Mouse (Mus musculus): ENCODE measurements around the gene Aknad1. TPM values are rescaled to one million over a fixed set of nuclear protein-coding genes. Genes with fewer than 3 reads are reported as not detected.

The Aknad1 gene
- polyA plus RNA-seq, 1 experiment from 2014 or later, result not detected

- H3K27ac ChIP-seq (ENCODE audit: low read length), result no peak overlapping the region
- no peaks in the 10 kb centered on the region for H3K4me1 ChIP-seq (ENCODE audit: control insufficient read depth, insufficient read depth, low read length)
- peaks cover 25% of the 10 kb centered on the region for H3K36me3 ChIP-seq (ENCODE audit: control insufficient read depth, insufficient read depth, low read length)
- H3K4me3 ChIP-seq (ENCODE audit: low read depth, low read length), result no peak overlapping the region
- no peak overlapping the region for H3K9ac ChIP-seq (ENCODE audit: low read depth, low read length)
- 93% methylated on average over 2 of the region's 2 CpGs for WGBS
- ATAC-seq, result no peak
- no peaks in the 10 kb centered on the region for H3K27me3 ChIP-seq (ENCODE audit: control insufficient read depth, insufficient read depth, low read depth, low read length)
- H3K4me2 ChIP-seq (ENCODE audit: low read length), result no peak overlapping the region
- no peaks in the 10 kb centered on the region for H3K9me3 ChIP-seq (replicated peaks; ENCODE audit: control insufficient read depth, low read length, poor library complexity, severe bottlenecking)
Measured at GRCm38 (mm10) chr3:108798375-108798774, 58.9 kb downstream of the Aknad1 start.

DNA sequence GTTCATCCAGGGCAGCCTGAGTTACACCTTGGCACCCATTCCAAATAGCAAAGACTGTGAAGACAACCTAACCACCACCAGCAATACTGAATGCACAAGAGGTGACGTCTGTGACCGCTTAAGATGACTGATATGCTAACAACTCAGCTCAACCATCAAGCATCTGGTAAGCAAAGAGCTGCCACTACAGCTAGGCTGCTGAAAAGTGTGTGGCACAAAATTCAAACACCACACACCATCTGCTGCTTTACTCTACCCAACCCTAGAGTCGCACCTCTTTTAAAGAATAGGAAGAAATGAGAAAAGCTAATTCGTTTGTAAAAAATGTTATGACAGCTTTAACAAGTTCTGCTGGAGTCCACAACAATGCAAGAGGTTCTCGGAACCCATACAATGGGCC lies 66.2 kb downstream of the Aknad1 start:
- H3K4me2 ChIP-seq (ENCODE audit: low read length), result no peak overlapping the region
- no peak for ATAC-seq
- H3K9me3 ChIP-seq (replicated peaks; ENCODE audit: control insufficient read depth, low read length, poor library complexity, severe bottlenecking), result no peaks in the 10 kb centered on the region
- no peak overlapping the region for H3K27ac ChIP-seq (ENCODE audit: low read length)
- WGBS, result 88% methylated on average over 5 of the region's 5 CpGs
- H3K27me3 ChIP-seq (ENCODE audit: control insufficient read depth, insufficient read depth, low read depth, low read length), result no peaks in the 10 kb centered on the region
- no peak overlapping the region for H3K9ac ChIP-seq (ENCODE audit: low read depth, low read length)
- H3K4me3 ChIP-seq (ENCODE audit: low read depth, low read length), result no peak overlapping the region
- peaks cover 15% of the 10 kb centered on the region for H3K36me3 ChIP-seq (ENCODE audit: control insufficient read depth, insufficient read depth, low read length)
- H3K4me1 ChIP-seq (ENCODE audit: control insufficient read depth, insufficient read depth, low read length), result no peaks in the 10 kb centered on the region

DNA sequence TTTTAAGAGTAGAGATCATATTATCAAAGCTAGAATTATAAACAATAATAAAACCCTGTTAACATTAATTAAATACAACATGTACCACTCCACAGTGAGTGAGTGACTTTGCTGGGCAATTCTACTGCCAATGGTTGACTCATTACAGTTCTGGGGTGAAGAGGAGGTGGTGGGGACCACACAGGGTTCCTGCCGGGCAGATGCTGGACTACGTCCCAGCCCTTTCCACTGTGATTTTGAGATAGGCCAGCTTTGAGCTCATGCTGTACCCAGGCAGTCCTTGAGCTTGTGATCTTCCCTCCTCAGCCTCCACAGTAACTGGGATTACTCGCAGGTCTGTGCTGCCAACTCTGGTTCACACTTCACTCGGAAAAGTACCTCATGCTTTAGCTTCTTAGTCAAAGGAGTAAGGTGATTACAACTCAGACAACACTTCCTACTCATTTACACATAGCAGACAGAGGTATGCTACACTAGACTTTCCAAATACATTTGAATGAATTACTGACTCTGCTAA lies 71.3 kb downstream of the Aknad1 start:
- no peaks in the 10 kb centered on the region for H3K9me3 ChIP-seq (replicated peaks; ENCODE audit: control insufficient read depth, low read length, poor library complexity, severe bottlenecking)
- ATAC-seq, result no peak
- no peak overlapping the region for H3K9ac ChIP-seq (ENCODE audit: low read depth, low read length)
- no peak overlapping the region for H3K27ac ChIP-seq (ENCODE audit: low read length)
- H3K4me3 ChIP-seq (ENCODE audit: low read depth, low read length), result no peak overlapping the region
- H3K4me2 ChIP-seq (ENCODE audit: low read length), result no peak overlapping the region
- no peaks in the 10 kb centered on the region for H3K36me3 ChIP-seq (ENCODE audit: control insufficient read depth, insufficient read depth, low read length)
- 86% methylated on average over 4 of the region's 4 CpGs for WGBS
- H3K4me1 ChIP-seq (ENCODE audit: control insufficient read depth, insufficient read depth, low read length), result no peaks in the 10 kb centered on the region
- H3K27me3 ChIP-seq (ENCODE audit: control insufficient read depth, insufficient read depth, low read depth, low read length), result no peaks in the 10 kb centered on the region

- no peak overlapping the region for H3K27ac ChIP-seq (ENCODE audit: low read length)
- no peak for ATAC-seq
- no peak overlapping the region for H3K4me2 ChIP-seq (ENCODE audit: low read length)
- H3K36me3 ChIP-seq (ENCODE audit: control insufficient read depth, insufficient read depth, low read length), result no peaks in the 10 kb centered on the region
- no peaks in the 10 kb centered on the region for H3K27me3 ChIP-seq (ENCODE audit: control insufficient read depth, insufficient read depth, low read depth, low read length)
- no peaks in the 10 kb centered on the region for H3K4me1 ChIP-seq (ENCODE audit: control insufficient read depth, insufficient read depth, low read length)
- no peak overlapping the region for H3K4me3 ChIP-seq (ENCODE audit: low read depth, low read length)
- H3K9me3 ChIP-seq (replicated peaks; ENCODE audit: control insufficient read depth, low read length, poor library complexity, severe bottlenecking), result no peaks in the 10 kb centered on the region
- WGBS, result 69% methylated on average over 4 of the region's 4 CpGs
- H3K9ac ChIP-seq (ENCODE audit: low read depth, low read length), result no peak overlapping the region
Measured at GRCm38 (mm10) chr3:108815631-108816030, 76.2 kb downstream of the Aknad1 start.

- Histone ChIP-seq H3K27ac (ENCODE audit: low read length) (no peak overlapping the region), H3K9me3 (replicated peaks; ENCODE audit: control insufficient read depth, low read length, poor library complexity, severe bottlenecking) (no peaks in the 10 kb centered on the region), H3K4me3 (ENCODE audit: low read depth, low read length) (no peak overlapping the region), H3K27me3 (ENCODE audit: control insufficient read depth, insufficient read depth, low read depth, low read length) (no peaks in the 10 kb centered on the region), H3K36me3 (ENCODE audit: control insufficient read depth, insufficient read depth, low read length) (no peaks in the 10 kb centered on the region), H3K4me1 (ENCODE audit: control insufficient read depth, insufficient read depth, low read length) (no peaks in the 10 kb centered on the region), H3K4me2 (ENCODE audit: low read length) (no peak overlapping the region), H3K9ac (ENCODE audit: low read depth, low read length) (no peak overlapping the region)
- ATAC-seq, result no peak
- WGBS, result 88% methylated on average over 11 of the region's 11 CpGs
Measured at GRCm38 (mm10) chr3:108830493-108830892, 91.0 kb downstream of the Aknad1 start.

GRCm38 (mm10) chr3:108831750-108832149 lies 92.3 kb downstream of the Aknad1 start:
- no peaks in the 10 kb centered on the region for H3K36me3 ChIP-seq (ENCODE audit: control insufficient read depth, insufficient read depth, low read length)
- no peak overlapping the region for H3K4me3 ChIP-seq (ENCODE audit: low read depth, low read length)
- no peak overlapping the region for H3K27ac ChIP-seq (ENCODE audit: low read length)
- WGBS, result 96% methylated on average over 6 of the region's 6 CpGs
- H3K9me3 ChIP-seq (replicated peaks; ENCODE audit: control insufficient read depth, low read length, poor library complexity, severe bottlenecking), result no peaks in the 10 kb centered on the region
- H3K27me3 ChIP-seq (ENCODE audit: control insufficient read depth, insufficient read depth, low read depth, low read length), result no peaks in the 10 kb centered on the region
- no peak for ATAC-seq
- H3K4me1 ChIP-seq (ENCODE audit: control insufficient read depth, insufficient read depth, low read length), result no peaks in the 10 kb centered on the region
- no peak overlapping the region for H3K4me2 ChIP-seq (ENCODE audit: low read length)
- H3K9ac ChIP-seq (ENCODE audit: low read depth, low read length), result no peak overlapping the region

Other genes starting within 250 kb of the Aknad1 start
- gene 1700013F07Rik, start 205.5 kb upstream of the Aknad1 start, polyA plus RNA-seq (2015; fragmentation: Nextera tagmentation; extraction: Ambion mirVana), result 3.1 and 4.4 TPM in 2 replicates
- gene 5330417C22Rik, start 203.1 kb upstream of the Aknad1 start, polyA plus RNA-seq (2015; fragmentation: Nextera tagmentation; extraction: Ambion mirVana), result 20.8 and 21.5 TPM in 2 replicates
- gene Tmem167b, start 177.2 kb upstream of the Aknad1 start, polyA plus RNA-seq (2015; fragmentation: Nextera tagmentation; extraction: Ambion mirVana), result 55.8 and 60.3 TPM in 2 replicates
- 55.5 and 59.1 TPM in 2 replicates for gene Taf13, start 168.0 kb upstream of the Aknad1 start, polyA plus RNA-seq (2015; fragmentation: Nextera tagmentation; extraction: Ambion mirVana)
- gene Wdr47, start 148.4 kb upstream of the Aknad1 start, polyA plus RNA-seq (2015; fragmentation: Nextera tagmentation; extraction: Ambion mirVana), result 124 and 128 TPM in 2 replicates
- gene Clcc1, start 85.7 kb upstream of the Aknad1 start, polyA plus RNA-seq (2015; fragmentation: Nextera tagmentation; extraction: Ambion mirVana), result 41.4 and 43.4 TPM in 2 replicates
- gene Gpsm2, start 17.3 kb upstream of the Aknad1 start, polyA plus RNA-seq (2015; fragmentation: Nextera tagmentation; extraction: Ambion mirVana), result 16.6 and 19.4 TPM in 2 replicates
- 16.2 and 16.9 TPM in 2 replicates for gene Stxbp3, start 100.9 kb downstream of the Aknad1 start, polyA plus RNA-seq (2015; fragmentation: Nextera tagmentation; extraction: Ambion mirVana)
- gene Fndc7, start 150.3 kb downstream of the Aknad1 start, polyA plus RNA-seq (2015; fragmentation: Nextera tagmentation; extraction: Ambion mirVana), result 0.08 TPM in 1 of 2 replicates, not detected in the other
- 54.2 and 56.8 TPM in 2 replicates for gene Prpf38b, start 172.1 kb downstream of the Aknad1 start, polyA plus RNA-seq (2015; fragmentation: Nextera tagmentation; extraction: Ambion mirVana)
- gene Henmt1, start 200.2 kb downstream of the Aknad1 start, polyA plus RNA-seq (2015; fragmentation: Nextera tagmentation; extraction: Ambion mirVana), result 2.9 and 3.0 TPM in 2 replicates
- gene Gm9857, start 200.8 kb downstream of the Aknad1 start, polyA plus RNA-seq (2015; fragmentation: Nextera tagmentation; extraction: Ambion mirVana), result 0.80 TPM in 1 of 2 replicates, not detected in the other